ENCODE assay signal across 9 mouse cellular contexts in genomic region chr17:34685120-34686110, GRCm38 (mm10). TPM values are rescaled to one million over a fixed set of nuclear protein-coding genes. Genes with fewer than 3 reads are reported as not detected.
A peak's percentile ranks its signal among the peaks of the same experiment; 100 is the strongest.
DNase-seq lines count a peak whose midpoint lies in the region; ATAC-seq lines count a peak whose summit lies in the region.
"Had no signal": no experiment of that assay in that cellular context is flagged by ENCODE, and none has a peak within 500 bp of the region (broad histone marks: within the 10 kb centered on the region; RNA-seq: fewer than 3 reads in every experiment).

No protein-coding gene starts in this region.

- 0 out of 2 replicates have a peak, but pooled peaks have one; percentile 21 for ATAC-seq in hindbrain, embryonic 14.5 days (ENCODE audit: low FRiP score)
- no peak for ATAC-seq in embryonic facial prominence, embryonic 14.5 days (ENCODE audit: low read depth)
- peak; percentile 14 to 16; a peak in 2 of 4 replicates for ATAC-seq in hematopoietic stem cell, adult 5-6 weeks (replicated peaks in 1 of 2; ENCODE audit: insufficient read depth in 1 of 2, low FRiP score in 2 of 2, low TSS enrichment in 1 of 2, low read depth in 1 of 2, poor library complexity in 2 of 2, severe bottlenecking in 2 of 2)
- peak; percentile 41; the same call in 1 of the 2 replicates for ATAC-seq in neural tube, embryonic 15.5 days (ENCODE audit: low FRiP score)

- no peak overlapping the region for H3K9ac ChIP-seq in hindbrain, embryonic 14.5 days
- no peak overlapping the region for H3K9ac ChIP-seq in embryonic facial prominence, embryonic 14.5 days (ENCODE audit: low read depth, low read length)
- no peak overlapping the region for H3K9ac ChIP-seq in neural tube, embryonic 15.5 days (replicated peaks)
- H3K9ac ChIP-seq: liver, embryonic 13.5 days had no signal

- no peak overlapping the region for H3K27ac ChIP-seq in hindbrain, embryonic 14.5 days
- no peak overlapping the region for H3K27ac ChIP-seq in hindbrain, embryonic 10.5 days
- H3K27ac ChIP-seq in embryonic facial prominence, embryonic 14.5 days (replicated peaks; ENCODE audit: low read depth, low read length): no peak overlapping the region
- 0 out of 2 replicates have a peak overlapping the region, but pooled peaks have one; percentile 8 for H3K27ac ChIP-seq in neural tube, embryonic 15.5 days (replicated peaks)
- H3K27ac ChIP-seq: liver, embryonic 13.5 days had no signal

- H3K36me3 ChIP-seq in hindbrain, embryonic 14.5 days (replicated peaks; ENCODE audit: control insufficient read depth, insufficient read depth): no peaks in the 10 kb centered on the region
- no peaks in the 10 kb centered on the region for H3K36me3 ChIP-seq in hindbrain, embryonic 10.5 days
- no peaks in the 10 kb centered on the region for H3K36me3 ChIP-seq in embryonic facial prominence, embryonic 14.5 days (ENCODE audit: control insufficient read depth, insufficient read depth, low read length)
- H3K36me3 ChIP-seq in neural tube, embryonic 15.5 days: no peaks in the 10 kb centered on the region
- H3K36me3 ChIP-seq: liver, embryonic 13.5 days had no signal

- DNase-seq in hindbrain, embryonic 14.5 days (ENCODE audit: low spot score): peak; percentile 70
- no peak for DNase-seq in hindbrain, embryonic 10.5 days (ENCODE audit: low spot score)
- DNase-seq in 416B (ENCODE audit: low read depth): peak; percentile 90
- DNase-seq in embryonic facial prominence, embryonic 14.5 days (ENCODE audit: low spot score): peak; percentile 81
- DNase-seq in cerebellum, adult 11-12 months: no peak
- DNase-seq in thymus, postnatal 10 days (ENCODE audit: low spot score in 2 of 2): no peak
- DNase-seq: liver, embryonic 13.5 days had no signal

- no peaks in the 10 kb centered on the region for H3K9me3 ChIP-seq in hindbrain, embryonic 14.5 days (ENCODE audit: control insufficient read depth, low read length)
- no peaks in the 10 kb centered on the region for H3K9me3 ChIP-seq in hindbrain, embryonic 10.5 days
- H3K9me3 ChIP-seq in embryonic facial prominence, embryonic 14.5 days (ENCODE audit: control insufficient read depth, low read length): 0 out of 2 replicates have a peak, but pooled peaks cover 3% of the 10 kb centered on the region
- no peaks in the 10 kb centered on the region for H3K9me3 ChIP-seq in neural tube, embryonic 15.5 days (replicated peaks)
- H3K9me3 ChIP-seq: liver, embryonic 13.5 days had no signal

- H3K4me1 ChIP-seq in hindbrain, embryonic 14.5 days (replicated peaks; ENCODE audit: control insufficient read depth, insufficient read depth, low read length): no peaks in the 10 kb centered on the region
- peaks cover 12% of the 10 kb centered on the region; the same call in 1 of the 2 replicates for H3K4me1 ChIP-seq in hindbrain, embryonic 10.5 days (replicated peaks)
- 0 out of 2 replicates have a peak, but pooled peaks cover 4% of the 10 kb centered on the region for H3K4me1 ChIP-seq in embryonic facial prominence, embryonic 14.5 days (ENCODE audit: control insufficient read depth, insufficient read depth, low read length)
- peaks cover 10% of the 10 kb centered on the region; the same call in 1 of the 2 replicates for H3K4me1 ChIP-seq in neural tube, embryonic 15.5 days

- 79% methylated on average over 28 of the region's 28 CpGs for WGBS in hindbrain, embryonic 14.5 days
- WGBS in hindbrain, embryonic 10.5 days: 83% methylated on average over 28 of the region's 28 CpGs
- 69% methylated on average over 28 of the region's 28 CpGs for WGBS in embryonic facial prominence, embryonic 14.5 days
- WGBS in neural tube, embryonic 15.5 days: 80% methylated on average over 28 of the region's 28 CpGs

- H3K4me2 ChIP-seq in hindbrain, embryonic 14.5 days (replicated peaks): no peak overlapping the region
- H3K4me2 ChIP-seq in embryonic facial prominence, embryonic 14.5 days (ENCODE audit: low read depth, low read length): no peak overlapping the region
- no peak overlapping the region for H3K4me2 ChIP-seq in neural tube, embryonic 15.5 days
- H3K4me2 ChIP-seq: liver, embryonic 13.5 days had no signal

- H3K4me3 ChIP-seq in hindbrain, embryonic 14.5 days (replicated peaks; ENCODE audit: low read length): no peak overlapping the region
- no peak overlapping the region for H3K4me3 ChIP-seq in hindbrain, embryonic 10.5 days
- H3K4me3 ChIP-seq in embryonic facial prominence, embryonic 14.5 days (ENCODE audit: low read depth, low read length): no peak overlapping the region
- H3K4me3 ChIP-seq in neural tube, embryonic 15.5 days (replicated peaks): no peak overlapping the region
- H3K4me3 ChIP-seq: liver, embryonic 13.5 days had no signal

- no peaks in the 10 kb centered on the region for H3K27me3 ChIP-seq in hindbrain, embryonic 14.5 days (ENCODE audit: control insufficient read depth, insufficient read depth, low read length)
- peaks cover 8% of the 10 kb centered on the region for H3K27me3 ChIP-seq in hindbrain, embryonic 10.5 days (ENCODE audit: insufficient read depth, poor library complexity, severe bottlenecking)
- H3K27me3 ChIP-seq in embryonic facial prominence, embryonic 14.5 days (replicated peaks; ENCODE audit: control insufficient read depth, insufficient read depth, low read length): peaks cover 2% of the 10 kb centered on the region; the same call in 1 of the 2 replicates
- 0 out of 2 replicates have a peak, but pooled peaks cover under 1% of the 10 kb centered on the region for H3K27me3 ChIP-seq in neural tube, embryonic 15.5 days (replicated peaks)

RNA-seq across cellular contexts. Expression of gene Tnxb, which starts 15.1 kb away (rescaled TPM):
- 0.24 and 0.43 TPM in 2 replicates for polyA plus RNA-seq in hindbrain, embryonic 14.5 days (2014; fragmentation: Nextera tagmentation; extraction: Ambion mirVana)
- 0.01 and 0.02 TPM in 2 replicates for polyA plus RNA-seq in hindbrain, embryonic 10.5 days (2016; fragmentation: Nextera tagmentation; extraction: Ambion mirVana)
- 1.8 and 3.1 TPM in 2 replicates for polyA plus RNA-seq in embryonic facial prominence, embryonic 14.5 days (2014; fragmentation: Nextera tagmentation; extraction: Ambion mirVana)
- total RNA-seq in hematopoietic stem cell, adult 5-6 weeks (2017): 0.05 TPM in 1 of 2 replicates, not detected in the other
- polyA plus RNA-seq in neural tube, embryonic 15.5 days (2015; fragmentation: Nextera tagmentation; extraction: Ambion mirVana): 0.50 and 0.64 TPM in 2 replicates

RNA-seq across cellular contexts. Expression of gene Atf6b, which starts 38.5 kb away (rescaled TPM):
- polyA plus RNA-seq in hindbrain, embryonic 14.5 days (2014; fragmentation: Nextera tagmentation; extraction: Ambion mirVana): 84.7 and 87.6 TPM in 2 replicates
- polyA plus RNA-seq in hindbrain, embryonic 10.5 days (2016; fragmentation: Nextera tagmentation; extraction: Ambion mirVana): 111 and 118 TPM in 2 replicates
- 60.8 and 68.5 TPM in 2 replicates for polyA plus RNA-seq in embryonic facial prominence, embryonic 14.5 days (2014; fragmentation: Nextera tagmentation; extraction: Ambion mirVana)
- 12.3 and 19.9 TPM in 2 replicates for total RNA-seq in hematopoietic stem cell, adult 5-6 weeks (2017)
- polyA plus RNA-seq in neural tube, embryonic 15.5 days (2015; fragmentation: Nextera tagmentation; extraction: Ambion mirVana): 109 and 112 TPM in 2 replicates

RNA-seq across cellular contexts. Expression of gene Fkbpl, which starts 40.9 kb away (rescaled TPM):
- 11.7 and 12.9 TPM in 2 replicates for polyA plus RNA-seq in hindbrain, embryonic 14.5 days (2014; fragmentation: Nextera tagmentation; extraction: Ambion mirVana)
- polyA plus RNA-seq in hindbrain, embryonic 10.5 days (2016; fragmentation: Nextera tagmentation; extraction: Ambion mirVana): 19.4 and 19.6 TPM in 2 replicates
- 10.0 and 11.8 TPM in 2 replicates for polyA plus RNA-seq in embryonic facial prominence, embryonic 14.5 days (2014; fragmentation: Nextera tagmentation; extraction: Ambion mirVana)
- total RNA-seq in hematopoietic stem cell, adult 5-6 weeks (2017): 24.1 and 35.8 TPM in 2 replicates
- polyA plus RNA-seq in neural tube, embryonic 15.5 days (2015; fragmentation: Nextera tagmentation; extraction: Ambion mirVana): 14.9 and 15.8 TPM in 2 replicates

RNA-seq across cellular contexts. Expression of gene Prrt1, which starts 56.1 kb away (rescaled TPM):
- 7.3 and 8.6 TPM in 2 replicates for polyA plus RNA-seq in hindbrain, embryonic 14.5 days (2014; fragmentation: Nextera tagmentation; extraction: Ambion mirVana)
- polyA plus RNA-seq in hindbrain, embryonic 10.5 days (2016; fragmentation: Nextera tagmentation; extraction: Ambion mirVana): 0.58 and 1.4 TPM in 2 replicates
- polyA plus RNA-seq in embryonic facial prominence, embryonic 14.5 days (2014; fragmentation: Nextera tagmentation; extraction: Ambion mirVana): 0.64 and 0.92 TPM in 2 replicates
- total RNA-seq in hematopoietic stem cell, adult 5-6 weeks (2017): 0.13 TPM in 1 of 2 replicates, not detected in the other
- polyA plus RNA-seq in neural tube, embryonic 15.5 days (2015; fragmentation: Nextera tagmentation; extraction: Ambion mirVana): 6.3 and 7.3 TPM in 2 replicates

RNA-seq across cellular contexts. Expression of gene Ppt2, which starts 57.1 kb away (rescaled TPM):
- 22.2 and 25.4 TPM in 2 replicates for polyA plus RNA-seq in hindbrain, embryonic 14.5 days (2014; fragmentation: Nextera tagmentation; extraction: Ambion mirVana)
- polyA plus RNA-seq in hindbrain, embryonic 10.5 days (2016; fragmentation: Nextera tagmentation; extraction: Ambion mirVana): 22.7 and 28.7 TPM in 2 replicates
- 23.6 and 26.4 TPM in 2 replicates for polyA plus RNA-seq in embryonic facial prominence, embryonic 14.5 days (2014; fragmentation: Nextera tagmentation; extraction: Ambion mirVana)
- 23.2 and 27.6 TPM in 2 replicates for total RNA-seq in hematopoietic stem cell, adult 5-6 weeks (2017)
- polyA plus RNA-seq in neural tube, embryonic 15.5 days (2015; fragmentation: Nextera tagmentation; extraction: Ambion mirVana): 20.1 and 21.3 TPM in 2 replicates

Comparison
In these comparisons a context has a peak if more than half of its experiments do, and no peak if none do; other contexts are left out.
1. DNase-seq: peak in hindbrain, embryonic 14.5 days (single experiment), 416B (single experiment) and embryonic facial prominence, embryonic 14.5 days (single experiment); none in hindbrain, embryonic 10.5 days (single experiment), cerebellum, adult 11-12 months (single experiment) and thymus, postnatal 10 days (0 of 2).